Mouse (Mus musculus) forebrain, postnatal 0 days (tissue): ENCODE data around the gene Tmem239. TPM values are rescaled to one million over a fixed set of nuclear protein-coding genes. Genes with fewer than 3 reads are reported as not detected.
A peak's percentile ranks its signal among the peaks of the same experiment; 100 is the strongest.

Experiments
- ATAC-seq: fragments of 200-750 bp; cut with Nextera tagmentation; 2 replicates; pipeline ENCODE4 v1.8.0; 2017; ENCODE audit warnings: mild to moderate bottlenecking, moderate library complexity
- DNase-seq: peaks from one replicate; pipeline ENCODE4 v3.0.0-alpha.2; 2015
- H3K27ac ChIP-seq: fragments of 300-500 bp; sonication (generic); 2 replicates; pipeline ENCODE4 v1.5.1; 2014; ENCODE audit warnings: low read depth, mild to moderate bottlenecking, antibody characterized with exemption, low read length, moderate library complexity, mixed read lengths
- H3K27me3 ChIP-seq: fragments of 300-500 bp; sonication (generic); 2 replicates; pipeline ENCODE4 v1.6.1; 2014; ENCODE audit warnings: mild to moderate bottlenecking, low read length, mixed read lengths; ENCODE audit not compliant: insufficient read depth
- H3K36me3 ChIP-seq: fragments of 300-500 bp; sonication (generic); 2 replicates; pipeline ENCODE4 v1.6.1; 2014; ENCODE audit warnings: mild to moderate bottlenecking, moderate library complexity; ENCODE audit not compliant: insufficient read depth
- H3K4me1 ChIP-seq: fragments of 300-500 bp; sonication (generic); 2 replicates; pipeline ENCODE4 v1.6.1; 2014; ENCODE audit warnings: antibody characterized with exemption; ENCODE audit not compliant: insufficient read depth
- H3K4me2 ChIP-seq: fragments of 300-500 bp; sonication (generic); 2 replicates; pipeline ENCODE4 v1.6.1; 2014; ENCODE audit warnings: low read depth, mild to moderate bottlenecking, moderate library complexity
- H3K4me3 ChIP-seq: fragments of 300-500 bp; sonication (generic); 2 replicates; pipeline ENCODE4 v1.5.1; 2014; ENCODE audit warnings: low read depth, low read length, mixed read lengths
- H3K9ac ChIP-seq: fragments of 300-500 bp; sonication (generic); 2 replicates; pipeline ENCODE4 v1.6.1; 2014; ENCODE audit warnings: mild to moderate bottlenecking
- H3K9me3 ChIP-seq: fragments of 300-500 bp; sonication (generic); 2 replicates; pipeline ENCODE4 v1.6.1; 2016; ENCODE audit warnings: low read length
- CTCF ChIP-seq: sonication (generic); IDR thresholded peaks from 2 replicates; pipeline ENCODE4 v1.5.1; 2016; ENCODE audit warnings: antibody characterized with exemption, control low read depth, low read depth
- WGBS: fragments of 180-500 bp; shearing (Covaris S2); extraction: QIAGEN DNeasy Blood & Tissue Kit; methylation state at CpG from one replicate; pipeline ENCODE4 v1.1.7; 2014; 5-methylcytosine and 5-hydroxymethylcytosine counted together
- polyA plus RNA-seq: library from polyadenylated mRNA; unstranded; fragments of >200 nt; fragmentation: Nextera tagmentation; extraction: Ambion mirVana; gene quantifications from 2 replicates; pipeline ENCODE4 v1.2.1, GENCODE M21; 2015
- total RNA-seq: library from RNA; depleted of rRNA; stranded (reverse); fragments of >200 nt; gene quantifications from 2 replicates; pipeline ENCODE4 v1.2.3, GENCODE M21; 2014

The Tmem239 gene
- total and polyA plus RNA-seq, 2 experiments from 2014 or later, result 0.16 TPM; not detected in 1

DNA sequence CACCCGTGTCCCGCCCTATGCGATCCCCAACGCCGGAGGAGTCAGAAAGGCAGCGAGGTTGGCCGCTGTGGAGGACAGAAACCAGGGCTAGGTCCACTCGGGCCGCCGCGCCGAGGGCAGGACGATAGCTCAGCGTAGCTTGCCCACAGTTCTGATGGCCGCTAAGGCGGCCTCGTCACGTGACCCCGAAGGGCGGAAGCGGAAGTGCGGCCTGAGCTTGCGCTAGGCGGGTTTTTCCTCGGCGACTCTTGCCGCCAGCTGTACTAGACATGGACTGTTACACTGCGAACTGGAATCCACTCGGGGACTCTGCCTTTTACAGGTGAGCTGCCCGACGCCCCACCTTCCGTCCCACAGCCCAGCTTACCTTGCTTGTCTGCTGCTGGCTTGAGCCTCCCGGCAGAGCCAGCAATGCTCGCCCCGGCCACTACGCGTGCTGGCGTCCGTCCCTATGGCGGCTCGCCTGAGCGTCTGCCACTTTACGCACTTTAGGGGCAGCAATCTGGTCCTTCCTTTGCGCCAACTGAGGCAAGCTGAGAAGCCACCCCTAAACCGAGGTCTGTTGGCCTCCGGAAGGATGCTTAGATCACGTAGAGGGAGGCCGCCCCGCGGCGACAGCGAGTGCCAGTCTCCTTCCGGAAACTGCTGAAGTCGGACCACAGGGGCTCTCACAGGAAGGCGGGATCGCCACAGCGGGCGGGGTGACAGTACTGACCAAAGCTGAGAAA lies 18.0 kb downstream of the Tmem239 start, which contains the start of the genes Vps16 and Pced1a:
TSS of gene Vps16 (plus strand) at position 214 of the 728 bp plus-strand sequence.
TSS of gene Pced1a (minus strand) at position 576 of the 728 bp plus-strand sequence.
- peak; percentile 78 for TF ChIP-seq CTCF
- 1% methylated on average over 58 of the region's 58 CpGs for WGBS

DNA sequence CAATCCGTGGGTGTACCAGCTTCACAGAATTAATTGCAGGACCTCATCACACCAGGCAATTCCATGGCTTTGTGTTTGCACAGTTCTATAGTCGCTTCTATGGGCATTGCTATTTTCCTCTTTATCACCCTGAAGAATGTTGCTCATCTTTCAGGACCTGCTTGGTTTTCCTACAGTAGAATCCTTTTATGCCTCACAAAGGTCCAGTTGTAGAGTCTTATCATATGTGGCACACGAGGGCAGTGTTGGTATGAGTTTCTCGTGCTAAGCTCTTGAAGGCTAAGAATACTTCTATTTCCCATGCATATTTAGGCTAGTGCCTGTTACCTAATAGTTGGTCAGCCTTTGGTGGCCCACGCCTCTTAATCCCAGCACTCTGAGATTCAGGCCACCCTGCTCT lies 18.8 kb downstream of the Tmem239 start:
- Histone ChIP-seq H3K27ac (peak overlapping the region; percentile 96), H3K4me3 (peak overlapping the region; percentile 70), H3K27me3 (no peaks in the 10 kb centered on the region), H3K4me1 (peaks cover 26% of the 10 kb centered on the region), H3K9me3 (no peaks in the 10 kb centered on the region), H3K4me2 (peak overlapping the region; percentile 96), H3K36me3 (no peaks in the 10 kb centered on the region), H3K9ac (peak overlapping the region; percentile 83)
- TF ChIP-seq CTCF, result peak; percentile 55
- WGBS, result 26% methylated on average over 5 of the region's 5 CpGs
- ATAC-seq, result no peak
- DNase-seq, result peak; percentile 59

More for the DNA sequence above, 18.0 kb downstream of the Tmem239 start, which contains the start of the genes Vps16 and Pced1a:
- H3K27me3 ChIP-seq, result no peaks in the 10 kb centered on the region
- no peaks in the 10 kb centered on the region for H3K9me3 ChIP-seq
- peak within 1 kb of the TSS; percentile 96 for H3K27ac ChIP-seq
- H3K36me3 ChIP-seq, result no peaks in the 10 kb centered on the region
- H3K4me1 ChIP-seq, result peaks cover 26% of the 10 kb centered on the region
- H3K9ac ChIP-seq, result peak within 1 kb of the TSS; percentile 83
- peak; percentile 96 for ATAC-seq
- peak within 1 kb of the TSS; percentile 70 for H3K4me3 ChIP-seq
- peak within 1 kb of the TSS; percentile 96 for H3K4me2 ChIP-seq
- DNase-seq, result peak; percentile 97

DNA sequence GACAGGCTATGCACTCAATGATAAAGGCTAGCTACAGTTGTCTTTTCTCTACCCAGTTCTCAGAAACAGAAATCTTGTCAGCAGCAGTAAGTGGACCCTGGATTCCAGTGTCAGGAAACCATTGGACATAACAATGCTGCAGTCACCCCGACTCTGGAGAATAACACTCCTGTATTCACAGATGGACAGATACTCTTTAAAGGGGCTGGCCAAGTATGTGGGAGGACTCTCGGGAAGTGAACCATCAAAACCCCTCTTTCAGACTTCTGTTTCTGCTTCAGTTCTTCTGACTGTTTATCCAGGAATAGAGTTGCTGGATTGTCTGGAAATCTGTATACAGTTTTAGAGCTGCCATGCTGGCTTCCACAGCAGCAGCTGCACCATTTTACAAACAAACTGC lies 23.6 kb downstream of the Tmem239 start:
- no peak for ATAC-seq
- no peak for TF ChIP-seq CTCF
- Histone ChIP-seq H3K9ac (no peak overlapping the region), H3K27ac (no peak overlapping the region), H3K4me2 (no peak overlapping the region), H3K4me1 (0 out of 2 replicates have a peak, but pooled peaks cover 5% of the 10 kb centered on the region), H3K27me3 (no peaks in the 10 kb centered on the region), H3K9me3 (no peaks in the 10 kb centered on the region), H3K4me3 (no peak overlapping the region), H3K36me3 (no peaks in the 10 kb centered on the region)
- DNase-seq, result no peak
- WGBS, result 43% methylated on average over 2 of the region's 2 CpGs

DNA sequence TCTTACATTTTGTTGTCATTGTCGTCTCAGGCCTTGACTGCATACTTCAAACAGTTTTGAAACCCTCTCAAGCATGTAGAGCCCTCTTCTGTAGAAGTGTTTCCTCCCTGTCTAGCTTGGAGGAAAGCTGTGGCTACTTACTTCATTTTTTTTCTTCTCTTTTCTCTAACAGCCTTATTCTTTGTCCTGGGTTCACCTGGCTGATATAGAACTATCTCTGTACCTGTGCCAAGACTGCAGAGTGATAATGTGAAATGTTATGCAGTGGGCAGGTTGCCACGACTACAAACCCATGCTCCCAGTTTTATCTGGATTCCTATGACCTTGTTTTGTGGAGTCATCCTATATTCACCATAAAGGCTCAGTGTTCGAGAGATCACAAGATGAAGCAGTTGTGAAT lies 24.2 kb downstream of the Tmem239 start:
- no peak overlapping the region for H3K9ac ChIP-seq
- H3K27me3 ChIP-seq, result no peaks in the 10 kb centered on the region
- no peaks in the 10 kb centered on the region for H3K9me3 ChIP-seq
- ATAC-seq (no peak), DNase-seq (no peak)
- H3K4me3 ChIP-seq, result no peak overlapping the region
- WGBS, result 81% methylated on average over 3 of the region's 3 CpGs
- H3K4me1 ChIP-seq, result no peaks in the 10 kb centered on the region
- H3K4me2 ChIP-seq, result no peak overlapping the region
- H3K36me3 ChIP-seq, result no peaks in the 10 kb centered on the region
- no peak for TF ChIP-seq CTCF
- no peak overlapping the region for H3K27ac ChIP-seq

DNA sequence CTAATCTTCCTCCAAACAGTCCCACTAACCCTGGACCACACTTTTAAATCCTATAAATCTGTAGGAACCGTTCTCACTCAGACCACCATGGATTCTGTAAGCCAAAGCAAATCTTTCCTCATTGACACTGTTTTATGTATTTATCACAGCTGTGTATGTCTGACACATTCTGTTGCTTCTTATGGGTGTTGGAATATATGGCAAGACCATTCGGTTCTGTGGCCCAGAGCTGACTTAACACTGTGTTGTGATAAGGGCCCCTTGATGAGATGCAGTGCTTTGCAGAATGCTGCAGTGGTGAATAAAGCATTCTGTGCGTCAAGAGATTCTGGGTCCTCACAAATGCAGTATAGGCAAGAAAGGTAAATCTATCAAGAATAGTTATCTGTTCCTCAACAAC lies 25.9 kb downstream of the Tmem239 start:
- WGBS, result 72% methylated on average over 3 of the region's 3 CpGs
- Histone ChIP-seq H3K4me2 (no peak overlapping the region), H3K4me1 (no peaks in the 10 kb centered on the region), H3K4me3 (no peak overlapping the region), H3K27ac (0 out of 2 replicates have a peak overlapping the region, but pooled peaks have one; percentile 36), H3K9ac (no peak overlapping the region), H3K9me3 (no peaks in the 10 kb centered on the region), H3K27me3 (no peaks in the 10 kb centered on the region), H3K36me3 (no peaks in the 10 kb centered on the region)
- ATAC-seq (peak; percentile 90), DNase-seq (peak; percentile 46)
- TF ChIP-seq CTCF, result no peak

DNA sequence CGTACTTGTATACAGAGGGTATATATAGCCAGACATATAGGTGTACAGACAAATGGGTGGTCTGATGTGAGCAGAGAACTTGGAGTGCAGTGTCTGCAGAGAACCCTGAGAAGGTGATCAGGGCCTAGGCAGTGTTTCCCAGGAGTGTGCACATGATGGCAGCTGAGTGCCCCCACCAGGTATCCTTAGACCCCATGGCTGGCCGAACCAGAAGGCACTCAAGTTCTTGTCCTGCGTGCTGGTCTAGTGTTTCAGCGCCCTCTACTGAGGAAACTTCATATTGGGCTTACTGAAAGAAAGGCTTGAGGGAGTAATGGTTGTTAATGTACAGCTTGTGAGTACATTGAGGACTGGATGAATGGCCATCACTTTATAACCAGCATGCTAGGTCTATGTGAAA lies 26.9 kb downstream of the Tmem239 start:
- H3K4me2 ChIP-seq, result no peak overlapping the region
- ATAC-seq (0 out of 2 replicates have a peak, but pooled peaks have one; percentile 7), DNase-seq (peak; percentile 70)
- TF ChIP-seq CTCF, result peak; percentile 75
- WGBS, result 20% methylated on average over 4 of the region's 4 CpGs
- H3K4me1 ChIP-seq, result no peaks in the 10 kb centered on the region
- no peak overlapping the region for H3K9ac ChIP-seq
- H3K9me3 ChIP-seq, result no peaks in the 10 kb centered on the region
- H3K36me3 ChIP-seq, result peaks cover 5% of the 10 kb centered on the region
- H3K27ac ChIP-seq, result no peak overlapping the region
- H3K27me3 ChIP-seq, result no peaks in the 10 kb centered on the region
- no peak overlapping the region for H3K4me3 ChIP-seq

DNA sequence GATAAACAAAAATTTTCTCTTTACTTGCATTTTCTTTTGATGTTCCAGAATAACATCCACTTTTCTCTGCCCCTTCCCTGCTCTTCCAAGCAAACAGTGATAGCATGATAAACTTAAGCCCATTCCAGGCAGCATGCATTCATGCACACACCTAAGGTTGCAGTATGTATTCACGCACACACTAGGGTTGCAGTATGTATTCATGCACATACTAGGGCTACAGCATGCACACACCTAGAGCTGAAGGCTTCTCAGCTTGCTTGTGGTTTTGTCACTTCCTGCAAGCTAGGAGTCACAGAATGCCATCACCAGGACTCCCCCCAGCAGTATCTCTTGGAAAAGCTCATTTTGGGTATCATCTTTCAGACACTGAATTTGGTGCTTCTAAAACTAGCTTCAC lies 30.5 kb downstream of the Tmem239 start:
- no peak for ATAC-seq
- no peak for TF ChIP-seq CTCF

More for the DNA sequence above, 30.5 kb downstream of the Tmem239 start:
- Histone ChIP-seq H3K27me3 (no peaks in the 10 kb centered on the region), H3K4me3 (no peak overlapping the region), H3K9ac (no peak overlapping the region), H3K27ac (no peak overlapping the region), H3K4me2 (no peak overlapping the region), H3K9me3 (no peaks in the 10 kb centered on the region), H3K36me3 (peaks cover 41% of the 10 kb centered on the region), H3K4me1 (no peaks in the 10 kb centered on the region)
- 98% methylated on average over 1 of the region's 1 CpGs for WGBS
- DNase-seq, result no peak
